Mouse (Mus musculus) bone marrow, adult 2 months (tissue): ENCODE measurements around the gene 1700012B07Rik. TPM values are rescaled to one million over a fixed set of nuclear protein-coding genes. Genes with fewer than 3 reads are reported as not detected.

Experiments
- H3K27ac ChIP-seq: fragments of 200-500 bp; 2 replicates; pipeline ENCODE4 v1.5.1; 2012; ENCODE audit warnings: low read depth, mild to moderate bottlenecking, control low read depth, inconsistent platforms, low read length; ENCODE audit not compliant: control insufficient read depth, poor library complexity, insufficient read depth
- H3K4me1 ChIP-seq: fragments of 200-500 bp; 2 replicates; pipeline ENCODE4 v1.6.1; 2011; ENCODE audit warnings: low read length; ENCODE audit not compliant: control insufficient read depth, insufficient read depth
- H3K4me3 ChIP-seq: fragments of 200-500 bp; replicated peaks from 2 replicates; pipeline ENCODE3; 2011; ENCODE audit warnings: mild to moderate bottlenecking, low read depth, low read length, control low read depth; ENCODE audit not compliant: control insufficient read depth
- CTCF ChIP-seq: fragments of 200-500 bp; IDR thresholded peaks from 2 replicates; pipeline ENCODE4 v1.5.1; 2011; ENCODE audit warnings: low read length, control low read depth; ENCODE audit not compliant: control insufficient read depth, insufficient read depth
- POLR2A ChIP-seq: fragments of 200-500 bp; IDR thresholded peaks from 2 replicates; pipeline ENCODE4 v1.6.1; 2011; ENCODE audit warnings: low read depth, mild to moderate bottlenecking, control low read depth, low read length, borderline replicate concordance; ENCODE audit not compliant: control insufficient read depth
- WGBS: fragments of 180-500 bp; shearing (Covaris S2); methylation state at CpG from one replicate; pipeline ENCODE4 v1.1.7; 2018; 5-methylcytosine and 5-hydroxymethylcytosine counted together
- polyA plus RNA-seq: library from polyadenylated mRNA; stranded (reverse); fragments of >200 nt; gene quantifications from 2 replicates; pipeline ENCODE4 v1.2.4, GENCODE M21; 2011; ENCODE audit warnings: low replicate concordance; ENCODE audit not compliant: missing spikeins, insufficient read depth, insufficient read length

Gene 1700012B07Rik
- polyA plus RNA-seq, 1 experiment, result not detected

DNA sequence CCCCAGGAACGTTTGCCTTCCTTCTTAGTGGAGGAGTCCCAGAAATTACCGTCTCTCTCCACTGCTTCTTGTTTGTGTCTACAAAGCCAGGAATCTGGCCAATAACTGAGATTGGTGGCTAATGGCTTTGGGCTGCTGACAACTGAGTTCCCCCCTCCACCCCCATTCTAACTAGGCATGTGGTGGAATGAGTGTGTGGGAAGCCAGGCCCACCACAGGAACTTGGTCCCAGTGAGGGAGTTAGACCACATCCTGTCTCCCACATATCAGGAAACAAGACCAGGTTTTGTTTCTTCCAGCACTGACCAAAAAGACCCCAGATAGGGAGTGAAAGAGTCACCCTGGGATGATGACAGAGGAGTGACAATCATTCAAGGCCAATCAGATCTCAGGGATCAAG is 32.3 kb downstream of the 1700012B07Rik start:
- TF ChIP-seq CTCF, result no peak
- no peak for TF ChIP-seq POLR2A
- Histone ChIP-seq H3K4me1 (no peaks in the 10 kb centered on the region; the same call in 1 of the 2 replicates), H3K27ac (no peak overlapping the region), H3K4me3 (no peak overlapping the region)
- WGBS, result 8% methylated on average over 2 of the region's 2 CpGs

DNA sequence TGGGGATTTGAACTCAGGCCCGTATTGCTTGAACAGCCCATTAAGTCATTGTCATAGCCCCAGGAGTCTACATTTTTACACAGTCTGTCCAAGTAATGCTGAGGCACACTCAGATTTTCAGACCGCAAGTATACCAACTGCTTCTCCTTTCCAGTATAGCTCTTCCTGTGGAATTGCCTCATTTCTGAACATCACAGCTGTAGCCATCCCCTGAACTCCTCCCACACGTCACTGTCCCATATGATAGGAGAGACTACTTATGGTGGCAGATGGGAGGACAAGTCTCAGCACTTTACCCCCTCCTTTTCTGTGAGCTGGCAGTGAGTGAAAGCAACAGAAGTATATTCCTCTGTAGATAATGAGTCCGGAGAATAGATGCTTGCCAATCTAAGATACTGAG is 34.3 kb downstream of the 1700012B07Rik start:
- TF ChIP-seq CTCF, result no peak
- TF ChIP-seq POLR2A, result no peak
- H3K4me3 ChIP-seq, result no peak overlapping the region
- no peaks in the 10 kb centered on the region; the same call in 1 of the 2 replicates for H3K4me1 ChIP-seq
- WGBS, result 48% methylated on average over 4 of the region's 4 CpGs
- H3K27ac ChIP-seq, result no peak overlapping the region

DNA sequence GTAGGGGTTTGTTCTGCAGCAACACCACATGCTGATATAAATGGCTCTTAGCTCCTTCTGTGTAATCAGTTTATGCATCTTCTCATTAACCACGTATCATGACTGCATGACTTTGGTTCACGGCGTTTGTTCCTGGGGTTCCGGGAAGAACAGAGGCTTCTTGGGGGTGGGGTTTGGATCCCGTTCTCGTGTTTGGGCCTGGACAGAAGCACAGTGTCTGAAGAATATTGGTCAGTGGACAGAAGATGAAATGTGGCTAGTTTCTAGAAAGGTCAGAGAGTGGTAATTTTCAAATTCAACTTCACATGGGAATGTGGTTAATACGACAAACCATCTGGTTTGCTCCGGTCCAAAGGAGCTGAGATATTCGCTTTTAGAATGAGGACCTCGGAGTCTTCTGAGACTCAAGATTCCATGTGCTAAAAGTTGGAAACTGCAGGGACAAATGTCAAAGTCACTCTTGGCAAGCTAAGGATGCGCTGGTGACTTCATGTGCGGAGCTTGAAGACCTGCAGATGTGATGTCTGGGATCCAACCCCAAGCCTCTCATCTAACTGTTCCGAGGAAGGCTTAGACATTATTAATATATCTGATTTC is 35.3 kb downstream of the 1700012B07Rik start:
- Histone ChIP-seq H3K4me1 (no peaks in the 10 kb centered on the region; the same call in 1 of the 2 replicates), H3K4me3 (no peak overlapping the region), H3K27ac (no peak overlapping the region)
- TF ChIP-seq CTCF (no peak), POLR2A (no peak)
- WGBS, result 87% methylated on average over 13 of the region's 13 CpGs

DNA sequence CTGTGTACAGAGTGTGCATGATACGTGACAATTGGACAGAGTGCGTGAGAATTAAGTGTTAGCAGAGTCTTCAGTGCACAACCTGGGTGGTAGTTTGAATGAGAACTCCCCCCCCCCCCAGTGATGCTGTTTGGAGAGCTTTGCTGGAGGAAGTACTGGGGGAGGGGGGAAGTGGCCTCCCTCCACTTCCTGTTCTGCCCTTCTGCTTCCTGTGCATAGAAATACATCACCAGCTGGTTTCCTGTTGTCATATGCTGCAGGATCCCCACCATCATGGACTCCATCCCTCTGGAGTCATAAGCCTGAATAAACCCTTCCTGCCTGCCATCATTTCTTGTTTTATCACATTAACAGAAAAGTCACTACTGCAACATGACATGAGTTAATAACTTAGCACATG is 35.9 kb downstream of the 1700012B07Rik start:
- H3K4me3 ChIP-seq, result no peak overlapping the region
- H3K27ac ChIP-seq, result no peak overlapping the region
- 82% methylated on average over 2 of the region's 2 CpGs for WGBS
- H3K4me1 ChIP-seq, result no peaks in the 10 kb centered on the region; the same call in 1 of the 2 replicates
- TF ChIP-seq POLR2A (no peak), CTCF (no peak)

DNA sequence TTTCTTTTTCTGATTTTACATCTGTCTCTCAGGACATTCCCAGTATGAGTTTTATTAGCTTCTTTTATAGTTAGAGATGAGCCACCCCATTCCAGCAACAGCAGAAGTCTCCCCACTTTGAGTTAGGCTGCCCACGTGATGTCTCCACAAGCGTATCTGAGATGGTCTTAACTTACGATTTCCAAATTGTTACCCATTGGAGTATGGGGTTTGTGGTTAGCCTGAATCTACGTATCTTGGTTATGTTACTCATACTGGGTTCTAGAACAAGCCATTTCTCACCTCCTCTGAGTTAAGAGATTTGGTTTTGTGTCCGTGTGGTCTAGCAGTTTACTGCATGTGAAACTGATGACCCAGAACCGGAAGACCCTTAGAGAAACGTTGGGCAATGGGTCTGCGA is 37.6 kb downstream of the 1700012B07Rik start:
- Histone ChIP-seq H3K4me3 (no peak overlapping the region), H3K4me1 (no peaks in the 10 kb centered on the region; the same call in 1 of the 2 replicates), H3K27ac (no peak overlapping the region)
- WGBS, result 61% methylated on average over 8 of the region's 8 CpGs
- no peak for TF ChIP-seq CTCF
- TF ChIP-seq POLR2A, result no peak

DNA sequence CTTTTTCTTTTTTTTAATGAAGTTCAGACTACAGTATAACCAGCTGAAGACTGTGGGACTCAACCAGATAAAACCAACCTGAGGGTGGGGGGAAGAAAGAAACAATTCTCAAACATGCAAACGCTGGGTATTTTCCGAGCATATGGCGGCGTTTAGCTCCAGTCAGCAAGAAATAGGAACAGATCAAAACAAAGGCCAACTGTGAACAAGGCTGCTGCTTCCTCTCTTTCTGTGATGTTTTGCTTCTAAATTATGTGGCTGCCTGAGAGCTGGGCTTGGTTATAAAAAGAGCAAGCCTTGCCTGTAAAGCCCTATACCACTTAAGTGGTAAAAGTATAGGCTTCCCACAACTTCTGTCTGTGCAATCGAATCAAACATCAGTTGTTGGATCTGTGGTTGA is 42.5 kb downstream of the 1700012B07Rik start:
- WGBS, result 72% methylated on average over 5 of the region's 5 CpGs
- Histone ChIP-seq H3K4me1 (no peaks in the 10 kb centered on the region), H3K4me3 (no peak overlapping the region), H3K27ac (no peak overlapping the region)
- TF ChIP-seq CTCF, result no peak
- no peak for TF ChIP-seq POLR2A

DNA sequence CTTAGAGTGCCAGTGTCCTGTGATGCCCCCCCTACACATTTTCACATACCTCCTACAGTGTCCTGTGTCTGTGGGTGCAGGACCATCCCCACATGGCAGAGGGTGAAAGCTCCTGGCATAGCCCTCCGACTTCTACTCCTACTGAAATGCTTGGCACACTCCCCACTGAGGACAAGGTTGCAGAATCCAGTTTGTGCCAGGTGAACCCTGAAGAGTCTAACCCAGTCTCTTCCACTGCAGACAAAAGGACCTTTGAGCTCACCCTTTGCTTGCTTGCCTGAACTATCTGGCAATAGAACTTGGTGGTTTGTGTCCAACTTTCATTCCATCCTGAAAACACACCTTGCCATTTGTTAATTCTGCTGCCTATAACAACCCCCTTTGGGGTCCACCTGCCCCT is 56.5 kb downstream of the 1700012B07Rik start:
- WGBS, result 82% methylated on average over 1 of the region's 1 CpGs
- TF ChIP-seq POLR2A (no peak), CTCF (no peak)
- no peaks in the 10 kb centered on the region; the same call in 1 of the 2 replicates for H3K4me1 ChIP-seq
- H3K27ac ChIP-seq, result no peak overlapping the region
- H3K4me3 ChIP-seq, result no peak overlapping the region

DNA sequence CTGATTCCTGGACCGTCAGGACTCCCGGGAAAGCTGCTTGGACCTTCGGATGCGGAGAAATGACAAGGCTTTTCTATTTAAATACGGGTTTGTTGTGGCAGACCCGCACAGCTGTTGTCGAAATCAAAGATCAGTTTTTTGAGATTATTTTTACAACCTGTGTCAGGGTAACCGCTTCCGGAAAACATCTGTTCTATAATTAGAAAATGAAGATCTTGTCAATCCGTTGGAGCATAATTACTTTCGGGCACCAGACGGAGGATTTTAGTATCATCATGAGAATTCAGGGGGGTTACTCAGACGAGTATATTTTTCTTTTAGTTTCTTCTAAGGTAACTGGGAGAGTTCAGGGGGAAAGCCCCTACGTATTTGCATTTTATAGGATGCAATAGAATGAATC is 57.7 kb downstream of the 1700012B07Rik start:
- H3K4me3 ChIP-seq, result no peak overlapping the region
- no peak overlapping the region for H3K27ac ChIP-seq
- 83% methylated on average over 14 of the region's 14 CpGs for WGBS
- H3K4me1 ChIP-seq, result no peaks in the 10 kb centered on the region; the same call in 1 of the 2 replicates
- TF ChIP-seq CTCF, result no peak

DNA sequence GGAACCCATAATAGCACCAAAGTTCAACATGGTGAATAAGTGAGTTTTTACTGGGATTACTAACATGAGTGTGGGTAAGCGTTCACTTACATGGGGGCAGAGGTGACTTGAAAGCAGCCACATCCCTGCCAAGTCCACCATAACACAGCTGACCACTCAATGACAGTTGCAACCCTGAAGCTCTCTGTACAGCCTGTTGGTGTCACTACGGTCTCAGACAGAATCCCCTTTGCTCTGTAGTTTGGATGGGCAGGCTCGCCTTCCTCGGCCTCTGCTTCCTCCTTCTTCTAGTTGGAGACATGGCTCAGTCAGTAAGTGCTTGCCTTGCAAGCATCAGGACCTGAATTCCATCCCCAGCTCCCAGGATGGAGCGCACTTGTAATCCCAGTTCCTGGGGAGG is 58.8 kb downstream of the 1700012B07Rik start:
- 44% methylated on average over 5 of the region's 5 CpGs for WGBS
- no peak for TF ChIP-seq POLR2A
- TF ChIP-seq CTCF, result no peak
- Histone ChIP-seq H3K27ac (no peak overlapping the region), H3K4me1 (no peaks in the 10 kb centered on the region; the same call in 1 of the 2 replicates), H3K4me3 (no peak overlapping the region)
